Mouse (Mus musculus) stomach, postnatal 0 days (tissue): Measurements from ENCODE around the gene Trim71.

Experiments
- CTCF ChIP-seq: IDR thresholded peaks from 2 replicates; pipeline ENCODE4 v1.5.1; 2016; ENCODE audit warnings: antibody characterized with exemption, low read depth, mild to moderate bottlenecking, moderate library complexity
- EP300 ChIP-seq: optimal IDR thresholded peaks from 2 replicates; pipeline ENCODE3; 2016; ENCODE audit warnings: antibody characterized with exemption

GRCm38 (mm10) chr9:114480940-114481339, 83.2 kb downstream of the Trim71 start:
- TF ChIP-seq CTCF (no peak), EP300 (no peak)
